Mouse (Mus musculus) midbrain, postnatal 0 days (tissue): ENCODE measurements at regions not wholly inside any gene's neighbourhood (a gene's known extent, or its start where the extent isn't known, plus 50 kb on each side); places are given as distances from the start of the nearest gene placed in this dataset.
A peak's percentile ranks its signal among the peaks of the same experiment; 100 is the strongest.

Experiments
- ATAC-seq: fragments of 200-750 bp; cut with Nextera tagmentation; 2 replicates; pipeline ENCODE4 v1.8.0; 2017; ENCODE audit warnings: moderate number of reproducible peaks, mild to moderate bottlenecking, moderate TSS enrichment, moderate library complexity; ENCODE audit not compliant: low FRiP score
- DNase-seq: peaks from one replicate; pipeline ENCODE4 v3.0.0-alpha.2; 2015; ENCODE audit warnings: low spot score
- H3K27ac ChIP-seq: fragments of 300-500 bp; sonication (generic); 2 replicates; pipeline ENCODE4 v1.5.1; 2014; ENCODE audit warnings: low read depth, mild to moderate bottlenecking, low read length, mixed read lengths
- H3K27me3 ChIP-seq: fragments of 300-500 bp; sonication (generic); 2 replicates; pipeline ENCODE4 v1.6.1; 2014; ENCODE audit warnings: low read length, control low read depth, mixed read lengths; ENCODE audit not compliant: insufficient read depth
- H3K36me3 ChIP-seq: fragments of 300-500 bp; sonication (generic); 2 replicates; pipeline ENCODE4 v1.6.1; 2014; ENCODE audit warnings: low read length, control low read depth, mixed read lengths; ENCODE audit not compliant: insufficient read depth
- H3K4me1 ChIP-seq: fragments of 300-500 bp; sonication (generic); 2 replicates; pipeline ENCODE4 v1.6.1; 2014; ENCODE audit warnings: mild to moderate bottlenecking, control low read depth, antibody characterized with exemption, low read length, mixed read lengths; ENCODE audit not compliant: insufficient read depth
- H3K4me2 ChIP-seq: fragments of 300-500 bp; sonication (generic); 2 replicates; pipeline ENCODE4 v1.6.1; 2014; ENCODE audit warnings: low read depth, mild to moderate bottlenecking, low read length, mixed read lengths; ENCODE audit not compliant: poor library complexity, severe bottlenecking
- H3K4me3 ChIP-seq: fragments of 300-500 bp; sonication (generic); 2 replicates; pipeline ENCODE4 v1.5.1; 2014; ENCODE audit warnings: low read depth, mild to moderate bottlenecking, low read length, moderate library complexity
- H3K9ac ChIP-seq: fragments of 300-500 bp; sonication (generic); replicated peaks from 2 replicates; pipeline ENCODE4 v1.6.1; 2014; ENCODE audit warnings: mild to moderate bottlenecking, low read length, moderate library complexity, mixed read lengths; ENCODE audit not compliant: poor library complexity, severe bottlenecking
- H3K9me3 ChIP-seq: fragments of 300-500 bp; sonication (generic); 2 replicates; pipeline ENCODE4 v1.6.1; 2016; ENCODE audit warnings: low read length, control low read depth
- CTCF ChIP-seq: IDR thresholded peaks from 2 replicates; pipeline ENCODE4 v1.5.1; 2016; ENCODE audit warnings: antibody characterized with exemption, mild to moderate bottlenecking
- WGBS: fragments of 180-500 bp; shearing (Covaris S2); extraction: QIAGEN DNeasy Blood & Tissue Kit; methylation state at CpG from one replicate; pipeline ENCODE4 v1.1.7; 2014; 5-methylcytosine and 5-hydroxymethylcytosine counted together

- Histone ChIP-seq H3K4me2 (no peak overlapping the region), H3K9me3 (no peaks in the 10 kb centered on the region), H3K4me1 (peaks cover 2% of the 10 kb centered on the region; the same call in 1 of the 2 replicates), H3K9ac (no peak overlapping the region), H3K36me3 (no peaks in the 10 kb centered on the region), H3K4me3 (no peak overlapping the region), H3K27ac (no peak overlapping the region), H3K27me3 (no peaks in the 10 kb centered on the region)
- no peak for ATAC-seq
- 77% methylated on average over 7 of the region's 7 CpGs for WGBS
- no peak for TF ChIP-seq CTCF
- DNase-seq: no peak
Measured at GRCm38 (mm10) chr2:167864672-167865071, 67.2 kb upstream of the Ptpn1 start.

DNA sequence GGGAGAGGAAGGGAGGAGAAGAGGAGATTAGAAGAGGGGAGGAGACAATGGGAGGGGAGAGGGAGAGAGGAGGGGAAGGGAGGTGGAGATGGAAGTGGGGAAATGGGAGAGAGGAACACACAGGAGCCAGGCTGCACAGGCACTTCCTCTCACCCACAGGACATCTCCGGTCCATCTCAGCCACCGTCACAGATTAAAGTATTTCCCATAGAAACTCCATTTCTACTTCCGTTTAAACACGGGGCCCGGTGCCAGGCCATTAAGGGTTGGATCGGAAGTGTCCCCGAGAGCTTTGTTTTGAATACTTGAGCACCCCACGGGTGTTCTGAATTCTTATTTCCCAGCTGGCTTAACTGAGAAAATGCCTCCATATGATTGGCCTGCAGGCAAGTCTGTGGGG is 67.6 kb upstream of the Ptpn1 start:
- 46% methylated on average over 8 of the region's 8 CpGs for WGBS
- H3K9me3 ChIP-seq: no peaks in the 10 kb centered on the region
- H3K4me2 ChIP-seq: no peak overlapping the region
- ATAC-seq (no peak), DNase-seq (peak; percentile 45)
- H3K27ac ChIP-seq: no peak overlapping the region
- H3K27me3 ChIP-seq: no peaks in the 10 kb centered on the region
- H3K4me3 ChIP-seq: no peak overlapping the region
- no peak overlapping the region for H3K9ac ChIP-seq
- no peaks in the 10 kb centered on the region for H3K36me3 ChIP-seq
- peaks cover 2% of the 10 kb centered on the region; the same call in 1 of the 2 replicates for H3K4me1 ChIP-seq
- no peak for TF ChIP-seq CTCF

DNA sequence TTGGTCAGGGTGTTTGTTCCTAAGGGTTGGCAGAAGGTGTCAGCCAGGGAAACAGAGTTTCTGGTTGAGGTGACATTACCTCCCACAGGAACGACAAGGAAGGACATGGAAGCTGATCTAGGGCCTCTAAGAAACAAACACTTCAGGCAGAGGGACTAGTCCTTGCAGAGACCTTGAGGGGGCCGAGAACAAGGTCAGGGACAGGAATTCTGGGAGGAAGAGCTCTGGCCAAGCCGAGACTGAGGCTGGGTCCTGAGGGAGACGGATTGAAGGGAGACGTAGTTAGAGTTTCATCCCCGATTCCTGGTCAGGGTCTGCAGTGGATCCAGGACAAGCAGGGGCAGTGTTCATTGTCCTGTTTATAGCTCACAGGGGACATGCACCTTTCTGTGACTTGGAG is 68.2 kb upstream of the Ptpn1 start:
- Histone ChIP-seq H3K9ac (no peak overlapping the region), H3K9me3 (no peaks in the 10 kb centered on the region), H3K27ac (no peak overlapping the region), H3K27me3 (no peaks in the 10 kb centered on the region), H3K4me1 (peaks cover 2% of the 10 kb centered on the region; the same call in 1 of the 2 replicates), H3K36me3 (no peaks in the 10 kb centered on the region), H3K4me3 (no peak overlapping the region), H3K4me2 (no peak overlapping the region)
- 56% methylated on average over 6 of the region's 6 CpGs for WGBS
- TF ChIP-seq CTCF: no peak
- DNase-seq: no peak
- ATAC-seq: no peak

DNA sequence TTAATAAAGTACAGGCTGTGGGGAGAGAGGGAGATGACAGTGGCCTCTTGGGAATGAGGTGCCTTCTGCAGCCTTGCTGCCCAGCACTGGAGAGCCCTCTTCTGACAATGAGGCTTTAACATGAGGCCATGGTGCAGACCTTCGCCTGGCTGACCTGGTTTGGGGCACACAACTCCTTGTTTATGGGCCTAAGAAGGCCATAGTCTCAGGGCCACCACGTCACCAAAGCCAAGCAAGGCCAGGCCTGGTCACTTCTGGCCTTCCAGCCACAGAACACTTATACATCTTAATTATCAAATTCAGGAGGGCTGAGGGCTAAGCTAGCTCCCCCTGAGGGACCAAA is 70.7 kb upstream of the Ptpn1 start:
- ATAC-seq (no peak), DNase-seq (no peak)
- Histone ChIP-seq H3K9ac (no peak overlapping the region), H3K4me1 (peaks cover 2% of the 10 kb centered on the region; the same call in 1 of the 2 replicates), H3K27me3 (no peaks in the 10 kb centered on the region), H3K36me3 (no peaks in the 10 kb centered on the region), H3K9me3 (no peaks in the 10 kb centered on the region), H3K4me2 (no peak overlapping the region), H3K4me3 (no peak overlapping the region), H3K27ac (no peak overlapping the region)
- no peak for TF ChIP-seq CTCF
- 89% methylated on average over 2 of the region's 2 CpGs for WGBS

DNA sequence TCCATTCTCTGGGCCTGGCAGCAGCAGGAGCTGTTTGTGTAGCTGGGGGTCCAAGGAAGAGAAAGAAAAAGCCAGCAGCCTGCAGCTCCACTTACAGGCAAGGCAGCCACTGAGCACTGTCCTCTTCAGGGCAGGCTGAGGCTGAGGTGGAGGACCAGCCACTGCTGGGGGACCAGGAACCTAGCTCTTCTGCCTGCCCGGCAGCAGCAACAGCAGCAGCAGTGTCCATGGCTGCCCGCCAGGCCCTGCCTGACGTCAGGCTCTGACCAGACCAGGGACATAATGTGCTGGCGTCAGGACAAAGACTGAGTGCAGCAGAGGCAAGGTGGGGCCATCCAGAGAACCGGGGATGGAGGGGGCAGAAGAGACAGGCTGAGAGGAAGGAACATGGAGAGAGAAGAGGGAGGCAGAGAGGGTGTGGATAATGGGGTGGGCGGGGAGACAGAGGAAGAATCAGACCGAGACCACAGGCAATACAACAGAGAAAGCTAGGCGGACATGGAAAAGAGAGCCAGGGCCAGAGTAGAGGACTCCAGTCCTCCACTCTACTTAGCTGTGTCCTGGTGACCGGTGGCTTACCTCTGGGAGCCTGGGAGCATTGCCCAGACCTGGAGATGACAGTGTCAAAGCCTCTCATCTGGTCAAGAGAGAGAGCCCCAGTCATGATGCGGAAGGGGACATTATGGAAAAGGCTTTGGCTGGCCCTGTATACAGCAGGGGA is 71.2 kb upstream of the Ptpn1 start:
- peak; percentile 83 for DNase-seq
- H3K4me1 ChIP-seq: peaks cover 2% of the 10 kb centered on the region; the same call in 1 of the 2 replicates
- H3K27me3 ChIP-seq: no peaks in the 10 kb centered on the region
- no peak overlapping the region for H3K9ac ChIP-seq
- no peaks in the 10 kb centered on the region for H3K9me3 ChIP-seq
- peak; percentile 53; the same call in 1 of the 2 replicates for ATAC-seq
- no peak overlapping the region for H3K4me3 ChIP-seq
- 37% methylated on average over 9 of the region's 10 CpGs for WGBS
- peak; percentile 27; the same call in 1 of the 2 replicates for TF ChIP-seq CTCF
- H3K36me3 ChIP-seq: no peaks in the 10 kb centered on the region
- no peak overlapping the region for H3K4me2 ChIP-seq
- H3K27ac ChIP-seq: no peak overlapping the region

DNA sequence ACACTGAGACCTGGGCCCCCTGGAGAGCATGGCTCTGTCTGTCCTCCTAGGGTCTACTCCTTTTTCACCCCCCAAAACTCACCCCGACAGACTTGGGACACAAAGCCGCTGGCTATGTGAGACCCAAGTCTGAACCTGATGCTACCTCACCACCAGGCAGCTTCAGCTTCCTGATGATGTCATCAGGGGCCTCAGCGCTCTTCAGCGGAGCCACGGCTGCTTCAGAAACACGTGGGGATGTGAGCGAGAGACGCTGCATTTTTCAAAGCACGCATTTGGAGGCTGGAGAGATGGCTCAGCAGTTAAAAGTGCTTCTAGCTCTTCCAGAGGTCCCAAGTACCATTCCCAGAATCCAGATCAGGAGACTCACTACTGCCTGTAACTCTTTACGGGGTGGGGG is 72.3 kb upstream of the Ptpn1 start:
- H3K27ac ChIP-seq: no peak overlapping the region
- H3K36me3 ChIP-seq: no peaks in the 10 kb centered on the region
- WGBS: 68% methylated on average over 10 of the region's 10 CpGs
- no peak overlapping the region for H3K9ac ChIP-seq
- DNase-seq (no peak), ATAC-seq (no peak)
- no peaks in the 10 kb centered on the region for H3K9me3 ChIP-seq
- no peak overlapping the region for H3K4me3 ChIP-seq
- H3K4me1 ChIP-seq: peaks cover 2% of the 10 kb centered on the region; the same call in 1 of the 2 replicates
- H3K27me3 ChIP-seq: no peaks in the 10 kb centered on the region
- no peak for TF ChIP-seq CTCF
- no peak overlapping the region for H3K4me2 ChIP-seq
